Mouse (Mus musculus): ENCODE results near the gene Hrnr.

Gene Hrnr

GRCm38 (mm10) chr3:93319449-93319848 lies at the start of gene Hrnr:
TSS of gene Hrnr (plus strand) at chr3:93319749.
- no peak for DNase-seq (ENCODE audit: low spot score)

DNA sequence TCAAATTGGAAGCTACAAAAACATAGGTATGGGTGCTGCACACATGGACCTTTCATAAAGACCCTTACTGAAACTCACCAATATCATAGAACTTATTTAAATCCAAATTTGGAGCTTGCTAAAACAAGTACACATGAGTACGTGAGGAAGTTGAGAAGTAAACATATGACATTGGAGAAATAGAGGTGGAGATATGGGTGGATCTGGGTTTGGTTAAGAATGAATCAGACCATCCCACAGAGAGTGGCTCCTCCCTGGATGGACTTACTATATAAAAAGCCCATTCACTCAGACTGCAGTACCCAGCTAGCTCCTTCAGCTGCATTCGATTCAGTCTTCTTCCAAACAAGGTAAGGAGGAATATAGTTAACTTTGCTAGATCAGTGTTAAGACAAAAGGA lies 46.3 kb upstream of the Hrnr start, which contains the start of gene Flg:
Gene Flg (plus strand): TSS at position 301 of the 400 bp plus-strand sequence.
- no peak for DNase-seq (ENCODE audit: low spot score)

DNA sequence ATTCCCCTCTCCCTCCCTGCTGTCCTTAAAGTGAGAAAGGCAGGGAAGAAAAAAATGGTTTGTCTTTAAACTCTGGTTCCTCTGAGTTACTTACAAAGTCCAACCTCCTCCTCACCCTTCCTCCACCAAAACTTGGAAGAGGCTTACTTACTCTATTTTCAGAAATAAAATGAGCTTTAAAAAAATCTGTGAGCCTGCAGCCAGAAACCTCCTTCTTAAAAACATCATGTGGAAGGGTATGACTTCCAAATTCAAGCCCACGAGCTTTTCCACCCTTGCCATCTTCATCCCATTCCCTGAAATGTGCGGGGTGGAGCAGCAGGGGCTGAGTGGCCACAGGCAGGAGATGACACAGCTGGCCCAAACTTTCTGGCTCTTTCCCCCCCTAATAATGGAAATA lies 22.0 kb upstream of the Hrnr start:
- DNase-seq (ENCODE audit: low spot score) = no peak

DNA sequence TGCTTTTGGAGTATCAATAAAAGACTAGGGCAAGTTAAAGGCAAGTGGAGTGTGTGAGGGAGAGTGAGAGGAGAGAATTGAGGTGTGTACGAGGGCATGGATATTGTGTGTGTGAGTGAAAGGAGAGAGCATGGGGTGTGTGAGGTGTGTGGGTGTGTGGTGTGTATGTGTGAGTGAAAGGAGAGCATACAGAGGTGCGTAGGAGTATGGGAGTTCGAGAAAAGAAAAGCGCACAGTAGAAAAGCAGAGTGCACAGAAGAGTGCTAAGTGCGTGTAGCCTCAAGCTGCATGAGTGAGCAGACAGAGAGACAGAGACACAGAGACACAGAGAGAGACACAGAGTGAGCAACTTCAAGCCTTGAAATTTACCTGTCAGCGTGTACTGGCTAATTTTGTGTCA lies 19.7 kb upstream of the Hrnr start:
- no peak for DNase-seq (ENCODE audit: low spot score)

DNA sequence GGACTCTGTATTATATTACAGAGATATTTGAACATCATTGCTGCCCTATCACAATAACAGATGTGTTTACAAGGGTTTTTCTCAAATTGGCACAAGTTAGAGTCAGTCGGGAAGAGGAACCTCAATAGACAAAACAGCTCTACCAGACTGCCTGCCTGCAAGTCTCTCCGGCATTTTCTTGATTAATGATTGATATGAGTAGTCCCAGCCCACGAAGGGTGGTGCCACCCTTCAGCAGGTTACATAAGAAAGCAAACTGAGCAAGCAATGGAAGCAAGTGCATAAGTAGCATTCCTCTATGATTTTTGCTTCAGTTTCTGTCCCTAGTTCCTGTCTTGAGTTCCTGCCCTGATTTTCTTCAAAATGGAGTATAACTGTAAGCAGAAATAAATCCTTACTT lies 17.7 kb upstream of the Hrnr start:
- DNase-seq (ENCODE audit: low spot score) = no peak

DNA sequence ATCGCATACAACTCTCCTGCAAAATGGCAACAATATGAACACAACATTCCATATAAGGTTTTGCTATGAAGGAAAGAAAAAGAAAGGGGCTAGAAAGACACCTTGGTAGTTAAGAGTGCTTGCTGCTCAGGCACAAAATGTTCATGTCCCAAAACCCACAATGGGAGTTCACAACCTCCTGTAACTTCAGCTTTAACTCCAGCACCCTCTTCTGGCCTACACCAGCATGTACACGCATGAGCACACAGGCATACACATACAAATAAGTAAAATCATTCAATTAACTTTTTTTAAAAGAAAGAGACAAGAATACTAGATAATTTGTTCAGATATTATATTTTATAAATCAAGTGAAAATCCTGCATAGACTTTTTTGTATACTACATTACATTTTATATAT lies 13.4 kb upstream of the Hrnr start:
- DNase-seq (ENCODE audit: low spot score) = no peak

DNA sequence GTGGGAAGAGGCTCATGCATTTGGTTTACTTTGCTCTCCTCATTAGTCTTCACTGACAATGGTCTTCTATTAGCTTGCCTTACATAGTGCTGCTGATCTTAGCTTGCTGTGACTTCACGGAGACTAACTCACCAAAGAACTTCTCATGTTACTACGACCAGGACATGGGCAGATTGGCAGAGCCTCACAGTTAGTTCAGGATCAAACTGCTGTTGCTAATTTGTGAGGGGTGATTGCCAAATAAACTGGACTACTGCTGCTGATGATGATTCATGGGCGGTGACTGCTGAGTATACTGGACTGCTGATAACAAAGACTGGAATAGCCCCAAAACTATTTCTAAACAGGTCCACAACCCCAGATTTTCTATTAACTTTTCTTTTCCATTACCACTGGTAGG lies 8.2 kb upstream of the Hrnr start:
- DNase-seq (ENCODE audit: low spot score) = no peak

GRCm38 (mm10) chr3:93314388-93314787 lies 5.2 kb upstream of the Hrnr start:
- no peak for DNase-seq (ENCODE audit: low spot score)

- no peak for DNase-seq (ENCODE audit: low spot score)
Measured at GRCm38 (mm10) chr3:93337749-93338148, 18.2 kb downstream of the Hrnr start.

DNA sequence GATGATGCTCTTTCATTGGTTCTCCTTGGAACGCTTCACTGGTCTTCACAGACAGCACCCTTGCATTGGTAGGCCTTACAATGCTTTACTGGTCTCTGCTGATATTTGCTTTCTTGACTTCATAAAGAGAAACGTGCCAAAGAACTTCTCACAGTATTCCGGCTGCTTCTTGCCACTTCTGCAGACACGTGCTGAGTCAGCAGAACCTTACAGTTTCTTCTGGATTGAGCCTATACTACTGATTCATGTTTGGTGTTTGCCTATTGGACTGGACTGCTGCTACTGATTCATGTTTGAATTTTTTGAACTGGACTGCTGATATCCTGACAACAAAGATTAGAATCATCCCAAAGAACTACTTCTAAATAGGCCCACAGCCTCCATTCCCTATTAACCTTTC lies 20.5 kb downstream of the Hrnr start:
- no peak for DNase-seq (ENCODE audit: low spot score)

DNA sequence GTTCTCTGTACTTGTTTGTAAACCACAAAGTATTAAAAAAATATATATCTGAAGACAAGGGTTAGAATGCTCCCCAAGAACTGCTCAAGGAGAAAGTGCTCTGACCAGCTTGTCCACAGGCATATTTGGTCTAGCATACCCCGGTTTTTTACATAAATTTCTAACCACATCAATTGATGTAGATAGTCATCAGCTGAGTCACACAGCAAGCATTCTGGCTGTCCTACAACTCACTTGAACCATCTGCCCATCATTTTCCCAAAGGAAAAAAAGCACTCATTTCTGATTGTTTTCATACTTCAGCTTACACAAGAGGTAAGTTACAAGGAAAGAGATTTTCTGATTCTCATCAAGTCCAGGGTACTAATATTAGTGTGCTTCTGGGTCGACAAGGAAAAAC lies 27.3 kb downstream of the Hrnr start:
- no peak for DNase-seq (ENCODE audit: low spot score)

DNA sequence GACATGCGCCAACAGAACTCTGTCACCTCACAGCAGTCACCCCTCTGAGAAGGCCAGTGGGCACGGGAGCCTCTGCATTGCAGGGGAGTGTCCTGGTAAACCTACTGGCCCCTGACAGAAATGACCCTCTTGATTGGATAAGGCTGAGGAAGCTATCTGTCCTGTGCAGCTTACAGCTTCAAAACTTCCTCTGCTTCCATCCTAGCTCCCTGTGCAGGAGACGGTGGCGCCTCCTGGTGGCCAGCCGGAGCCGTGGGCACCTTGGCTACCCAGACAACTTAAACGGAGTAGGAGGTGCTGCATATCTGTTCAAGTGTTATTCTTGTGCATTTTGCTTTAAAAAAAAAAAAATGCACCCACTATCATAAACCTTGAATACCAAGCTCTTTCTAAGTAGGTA lies 40.5 kb downstream of the Hrnr start:
- no peak for DNase-seq (ENCODE audit: low spot score)

DNA sequence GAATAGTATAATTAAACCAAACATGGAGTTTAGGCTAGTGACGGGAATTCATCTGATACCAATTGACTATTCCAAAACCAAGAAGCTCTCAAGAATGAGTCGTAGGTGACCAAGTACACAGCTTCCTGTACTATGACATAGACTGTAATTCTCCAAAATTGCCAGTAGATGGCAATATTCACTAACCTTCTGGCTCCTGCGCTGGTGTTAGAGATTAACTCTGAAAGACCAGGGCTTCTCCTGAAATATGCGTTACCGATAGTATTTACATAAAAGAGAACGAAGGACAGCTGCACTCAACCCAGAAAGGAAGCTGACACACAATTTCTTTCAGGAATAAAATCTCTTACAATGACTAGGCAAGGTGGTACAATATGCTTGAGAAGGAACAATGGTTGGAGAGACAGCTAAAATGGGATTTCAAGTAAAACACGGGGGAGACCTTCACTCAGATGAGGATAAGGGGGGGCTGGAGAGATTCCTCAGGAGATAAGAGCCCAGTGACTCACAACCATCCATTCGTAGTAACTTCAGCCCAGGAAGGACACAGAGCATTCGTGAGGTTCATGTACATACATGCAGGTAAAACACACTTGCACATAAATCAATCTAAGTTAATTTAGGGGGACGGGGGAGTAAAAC lies 42.5 kb downstream of the Hrnr start:
- DNase-seq (ENCODE audit: low spot score) = peak; percentile 19

- no peak for DNase-seq (ENCODE audit: low spot score)
Measured at GRCm38 (mm10) chr3:93366966-93367575, 47.5 kb downstream of the Hrnr start.

GRCm38 (mm10) chr3:93368171-93368570 lies 48.6 kb downstream of the Hrnr start:
- DNase-seq (ENCODE audit: low spot score) = no peak

GRCm38 (mm10) chr3:93373416-93373815 lies 53.9 kb downstream of the Hrnr start:
- DNase-seq (ENCODE audit: low spot score) = no peak

DNA sequence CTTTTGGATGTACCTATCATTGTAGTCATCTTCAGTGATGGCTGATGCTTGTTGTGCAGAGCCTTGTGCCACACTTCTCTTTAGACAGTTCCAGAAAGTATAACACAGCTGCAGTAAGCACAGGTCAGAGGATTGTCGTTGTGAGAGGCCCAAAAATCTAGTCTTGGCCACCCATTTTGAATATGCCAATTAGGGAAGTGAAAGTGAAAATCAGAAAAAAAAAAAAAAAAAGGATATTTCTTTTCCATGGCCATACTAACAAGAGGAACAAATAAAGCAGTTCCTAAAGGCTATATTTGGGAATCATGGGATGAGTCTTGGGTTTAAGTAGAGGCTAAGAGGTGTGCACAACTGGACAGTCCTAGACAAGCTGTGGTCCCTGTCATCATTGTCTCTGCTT lies 55.6 kb downstream of the Hrnr start:
- no peak for DNase-seq (ENCODE audit: low spot score)

DNA sequence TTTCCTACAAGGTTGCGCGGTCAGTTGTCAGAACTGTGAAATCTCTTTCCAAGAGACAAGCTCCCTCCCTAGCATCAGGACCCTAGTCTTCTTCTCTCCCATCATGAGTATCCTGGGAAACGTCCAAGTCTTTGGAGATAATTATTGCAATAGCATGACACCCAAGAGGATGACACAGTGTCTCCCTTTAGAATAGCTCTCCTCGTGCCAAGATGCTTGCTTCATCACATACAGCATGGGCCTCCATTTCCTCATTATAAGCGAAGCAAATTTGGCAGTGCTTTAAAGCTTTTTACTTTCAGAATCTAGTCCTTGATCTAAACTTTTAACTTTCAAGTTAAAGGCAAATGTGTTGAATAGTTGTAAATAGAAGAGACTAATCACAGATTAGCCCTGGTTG lies 56.1 kb downstream of the Hrnr start:
- no peak for DNase-seq (ENCODE audit: low spot score)

DNA sequence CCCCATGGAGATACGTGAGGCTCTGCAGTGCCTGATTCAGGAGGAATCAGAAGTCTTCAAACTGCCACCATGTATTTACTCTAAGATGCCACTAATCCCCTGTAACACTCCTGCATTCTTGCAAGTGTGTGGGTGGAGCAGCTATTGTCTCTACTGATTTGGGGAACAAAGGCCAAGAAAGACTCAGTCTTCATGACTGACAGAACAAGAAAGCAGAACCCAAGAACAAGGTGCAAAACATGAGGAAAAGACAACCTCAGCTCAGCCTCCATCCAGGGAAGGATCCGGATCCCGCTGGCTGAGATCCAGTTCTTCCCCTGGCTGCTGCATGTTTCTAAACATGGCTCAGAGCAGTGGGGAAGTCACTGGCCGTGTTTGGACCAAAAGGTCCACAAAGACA lies 58.6 kb downstream of the Hrnr start:
- DNase-seq (ENCODE audit: low spot score) = no peak
